Mouse (Mus musculus) layer of hippocampus, postnatal 10 days (tissue): ENCODE measurements around the gene Inca1. TPM values are rescaled to one million over a fixed set of nuclear protein-coding genes. Genes with fewer than 3 reads are reported as not detected.

Source experiments
- DNase-seq, 2 experiments: peaks; one replicate each; pipeline ENCODE4 v3.0.0; 2021; ENCODE audit warnings: low spot score in 2 of 2
- total RNA-seq, 2 experiments: library from RNA; stranded (reverse); gene quantifications; 2 replicates each; pipeline ENCODE4 v1.2.3; 2021

Inca1 gene
- total RNA-seq, 2 experiments from 2014 or later = 1.4 to 1.8 TPM

DNA sequence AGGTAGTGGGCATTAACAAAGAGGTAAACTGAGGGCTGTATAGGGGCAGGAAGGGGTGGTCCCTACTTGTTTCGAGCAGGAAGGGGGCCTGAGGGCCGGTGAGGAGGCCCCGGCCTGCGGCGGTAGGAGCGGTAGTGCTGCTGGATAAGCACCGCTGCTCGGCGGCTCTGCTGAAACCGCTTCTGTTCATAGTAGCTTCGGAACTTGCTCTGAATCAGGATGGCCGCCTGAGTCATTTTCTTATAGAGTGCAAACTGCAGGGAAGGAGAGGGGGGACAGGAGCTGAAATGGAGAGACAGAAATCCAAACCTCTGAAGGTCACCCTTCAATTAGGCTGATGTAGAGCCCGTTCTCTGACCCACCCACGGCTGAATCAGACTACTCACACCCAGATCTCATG is 29.5 kb downstream of the Inca1 start:
- DNase-seq = no peak

GRCm38 (mm10) chr11:70669582-70670345 is 30.2 kb downstream of the Inca1 start:
- peak; percentile 73 to 84 for DNase-seq

- DNase-seq = peak; percentile 94 to 95
Measured at GRCm38 (mm10) chr11:70668771-70669505, 31.0 kb downstream of the Inca1 start, which contains the start of gene Spag7. Spag7 (minus strand) TSS chr11:70669416.

DNA sequence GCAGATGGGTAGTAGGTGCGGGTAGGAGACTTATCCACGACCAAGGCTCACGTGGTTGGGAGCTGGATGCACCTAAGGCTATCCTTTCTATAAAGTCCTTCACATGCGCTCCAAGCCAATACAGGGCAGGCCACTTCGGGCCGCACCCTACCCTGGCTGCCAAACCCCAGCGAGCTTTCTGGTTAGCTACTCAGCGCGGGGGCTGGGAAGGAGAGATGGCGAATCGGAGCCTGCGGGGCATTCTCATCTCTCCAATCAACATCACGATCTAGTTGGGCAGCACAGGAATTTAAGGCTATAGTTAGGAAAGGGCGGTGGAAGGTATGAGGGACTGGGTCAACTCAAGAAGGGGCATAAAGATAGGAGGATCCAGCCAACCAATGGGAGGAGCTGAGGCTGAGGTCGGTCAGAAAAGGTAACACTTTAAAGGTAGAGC is 31.6 kb downstream of the Inca1 start:
- DNase-seq = peak in 1 of 2 experiments; percentile 67

GRCm38 (mm10) chr11:70667271-70668150 is 32.4 kb downstream of the Inca1 start:
- no peak for DNase-seq

- no peak for DNase-seq
Measured at GRCm38 (mm10) chr11:70666687-70667086, 33.3 kb downstream of the Inca1 start.

DNA sequence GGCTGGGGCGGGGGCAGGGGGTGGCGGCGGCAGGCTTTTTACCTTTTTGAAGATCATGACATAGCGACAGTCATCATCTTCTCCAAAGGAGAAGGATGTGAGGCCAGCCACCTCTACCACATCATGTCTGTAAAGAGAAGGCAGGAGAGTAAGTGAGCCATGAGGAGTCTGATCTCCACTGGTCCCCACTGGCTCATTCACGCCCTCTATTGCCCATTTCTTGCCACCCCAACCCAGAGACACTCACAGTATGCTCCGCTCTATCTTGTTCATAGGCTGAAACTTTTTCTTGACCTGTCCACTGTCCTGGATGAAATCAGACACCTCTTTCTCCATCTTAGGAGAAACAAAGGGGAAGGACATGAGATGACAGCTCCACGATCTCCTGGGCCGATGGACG is 35.2 kb downstream of the Inca1 start:
- no peak for DNase-seq

DNA sequence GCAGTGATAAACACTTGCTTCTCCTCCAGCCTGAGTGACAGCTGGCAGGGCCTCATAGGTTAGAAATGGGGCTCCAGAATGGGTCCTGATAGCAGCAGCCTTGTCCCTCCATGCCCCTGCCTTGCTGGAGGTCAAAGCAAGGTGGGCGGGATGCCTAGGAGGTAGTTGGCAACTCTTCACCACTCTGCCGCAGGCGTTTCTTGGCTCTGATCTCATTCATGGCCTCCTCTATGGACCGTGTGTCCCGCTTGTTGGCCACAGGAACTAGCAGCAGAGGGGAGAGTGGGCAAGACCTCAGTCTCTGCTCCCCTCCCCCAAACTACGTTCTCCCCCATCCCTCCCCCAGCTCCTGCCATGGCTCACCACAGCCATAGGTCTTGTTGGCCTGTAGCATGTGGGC is 36.0 kb downstream of the Inca1 start:
- no peak for DNase-seq

DNA sequence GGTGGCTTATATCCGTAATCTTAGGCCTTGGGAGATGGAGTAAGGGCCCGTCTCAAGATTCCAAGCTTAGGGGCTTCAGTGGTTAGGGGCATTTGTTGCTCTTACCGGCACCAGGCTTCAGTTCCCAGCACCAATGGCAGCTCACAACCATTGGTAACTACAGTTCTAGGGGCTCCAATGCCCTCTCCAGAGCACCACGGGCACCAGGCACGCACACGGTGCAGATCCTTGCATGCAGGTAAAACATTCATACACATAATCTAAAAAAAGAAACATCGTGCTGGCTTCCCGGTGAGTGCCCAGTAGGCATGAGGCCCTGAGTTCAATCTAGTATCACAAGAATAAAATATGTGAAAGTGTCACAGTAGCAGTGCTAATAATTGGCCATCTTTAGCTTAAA is 36.9 kb downstream of the Inca1 start:
- DNase-seq = no peak

DNA sequence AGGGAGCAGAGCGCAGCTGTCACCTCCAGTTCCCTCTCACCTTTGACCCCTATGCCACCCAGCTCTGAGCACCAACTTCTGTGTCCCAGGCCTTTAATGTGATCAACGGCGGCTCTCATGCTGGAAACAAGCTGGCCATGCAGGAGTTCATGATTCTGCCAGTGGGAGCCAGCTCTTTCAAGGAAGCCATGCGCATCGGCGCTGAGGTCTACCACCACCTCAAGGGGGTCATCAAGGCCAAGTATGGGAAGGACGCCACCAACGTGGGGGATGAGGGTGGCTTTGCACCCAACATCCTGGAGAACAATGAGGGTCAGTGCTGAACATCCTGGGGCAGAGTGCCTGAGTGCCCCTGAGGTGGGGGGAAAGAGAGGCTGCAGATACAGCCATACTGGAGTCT is 39.4 kb downstream of the Inca1 start:
- no peak for DNase-seq

GRCm38 (mm10) chr11:70658942-70659341 is 41.0 kb downstream of the Inca1 start:
- no peak for DNase-seq

DNA sequence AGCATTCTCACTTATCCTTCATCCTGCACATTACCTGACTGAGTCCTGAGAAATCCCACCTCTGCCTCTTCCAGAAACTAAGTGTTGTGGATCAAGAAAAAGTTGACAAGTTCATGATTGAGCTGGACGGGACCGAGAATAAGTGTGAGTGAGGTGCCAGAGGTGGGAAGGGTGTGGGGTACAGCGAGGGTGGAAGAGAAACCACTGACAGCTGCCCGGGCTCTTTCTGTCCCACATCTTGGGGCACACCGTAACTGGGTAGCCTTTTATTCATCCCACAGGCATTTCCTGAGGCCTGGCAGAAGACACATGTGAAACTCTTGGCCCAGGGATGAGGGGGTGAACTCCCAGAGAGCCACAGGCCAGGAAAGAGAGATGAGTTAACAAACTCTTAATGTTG is 41.4 kb downstream of the Inca1 start:
- no peak for DNase-seq

DNA sequence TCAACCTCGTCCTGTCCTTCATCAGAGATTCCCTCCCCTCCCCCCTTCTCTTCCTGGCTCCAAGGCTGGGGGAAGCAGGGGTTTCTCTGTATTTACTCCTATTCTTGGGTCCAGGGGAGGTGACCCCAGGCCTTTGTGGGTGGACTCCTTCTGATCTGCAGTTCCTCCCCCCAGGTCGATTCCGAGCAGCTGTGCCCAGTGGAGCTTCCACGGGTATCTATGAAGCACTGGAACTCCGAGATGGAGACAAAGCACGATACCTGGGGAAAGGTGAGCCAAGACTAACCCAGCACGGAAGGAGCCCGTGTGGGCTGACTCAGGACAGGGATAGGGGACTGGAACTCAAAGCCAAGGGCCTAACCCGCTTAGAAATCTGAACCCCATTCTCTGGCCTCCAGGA is 42.0 kb downstream of the Inca1 start:
- no peak for DNase-seq

DNA sequence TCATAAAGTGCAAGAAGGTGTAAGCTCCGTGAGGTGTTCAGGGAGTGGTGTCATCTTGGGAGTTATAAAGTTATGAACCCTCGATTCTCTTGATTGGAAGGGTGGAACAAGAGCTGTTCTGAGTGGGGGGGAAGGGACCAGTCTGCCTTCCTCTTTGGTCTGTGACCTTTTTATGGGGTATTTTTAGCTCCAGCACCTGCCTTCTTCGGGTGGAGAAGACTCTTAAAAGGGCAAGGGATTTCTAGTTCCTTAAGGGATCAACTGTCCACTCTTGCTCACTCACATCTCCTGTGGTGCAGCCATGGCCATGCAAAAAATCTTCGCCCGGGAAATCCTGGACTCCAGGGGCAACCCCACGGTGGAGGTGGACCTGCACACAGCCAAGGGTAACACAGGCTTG is 42.4 kb downstream of the Inca1 start:
- DNase-seq = no peak

GRCm38 (mm10) chr11:70656964-70657363 is 43.0 kb downstream of the Inca1 start, which contains the start of gene Eno3:
Eno3 (plus strand) TSS chr11:70657202.
- DNase-seq = no peak

- no peak for DNase-seq
Measured at GRCm38 (mm10) chr11:70656456-70656927, 43.5 kb downstream of the Inca1 start.

DNA sequence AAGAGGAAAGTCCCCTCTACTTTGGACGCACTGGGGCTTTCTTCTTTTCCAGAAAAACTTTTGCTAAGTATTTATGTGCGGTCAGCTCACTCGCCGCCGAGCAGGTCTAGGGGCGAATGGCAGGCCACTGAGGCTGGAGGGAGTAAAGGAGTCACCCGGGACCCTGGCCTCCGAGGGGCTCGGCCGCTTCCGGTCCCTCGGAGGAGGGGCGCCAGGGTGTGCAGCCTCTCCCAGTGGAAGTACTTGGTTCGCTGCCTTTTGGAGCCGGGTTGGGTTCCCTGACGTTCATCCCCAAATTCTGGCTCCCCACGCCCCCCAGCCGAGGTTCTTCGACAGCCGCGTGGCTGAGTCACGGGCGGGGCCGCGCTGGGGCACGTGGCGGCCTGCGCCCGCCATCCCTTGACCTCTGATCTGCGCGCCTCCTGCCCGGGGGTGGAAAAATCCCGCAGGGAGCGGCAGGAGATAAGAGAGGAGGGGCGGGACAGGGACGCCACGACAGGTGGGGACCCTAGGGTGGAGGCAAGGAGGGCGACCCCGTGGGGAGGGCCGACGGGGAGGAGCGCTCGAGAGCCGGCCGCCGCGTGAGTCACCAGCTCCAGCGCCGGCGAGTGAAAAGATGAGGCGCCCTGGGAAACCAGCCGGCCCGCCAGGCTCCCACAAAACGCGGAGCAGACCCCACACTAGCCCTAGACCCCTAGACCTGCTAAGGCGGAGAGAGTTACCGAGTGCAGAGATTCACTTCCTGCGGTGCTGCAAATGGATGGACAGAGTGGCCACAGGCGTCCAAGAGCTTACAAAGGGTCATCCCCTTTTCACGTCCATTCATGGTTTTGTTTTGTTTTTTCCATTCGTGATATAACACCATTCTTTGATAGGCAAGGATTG is 44.1 kb downstream of the Inca1 start:
- DNase-seq = peak in 1 of 2 experiments; percentile 52

- DNase-seq = peak; percentile 73 to 82
Measured at GRCm38 (mm10) chr11:70654923-70655570, 44.9 kb downstream of the Inca1 start.

DNA sequence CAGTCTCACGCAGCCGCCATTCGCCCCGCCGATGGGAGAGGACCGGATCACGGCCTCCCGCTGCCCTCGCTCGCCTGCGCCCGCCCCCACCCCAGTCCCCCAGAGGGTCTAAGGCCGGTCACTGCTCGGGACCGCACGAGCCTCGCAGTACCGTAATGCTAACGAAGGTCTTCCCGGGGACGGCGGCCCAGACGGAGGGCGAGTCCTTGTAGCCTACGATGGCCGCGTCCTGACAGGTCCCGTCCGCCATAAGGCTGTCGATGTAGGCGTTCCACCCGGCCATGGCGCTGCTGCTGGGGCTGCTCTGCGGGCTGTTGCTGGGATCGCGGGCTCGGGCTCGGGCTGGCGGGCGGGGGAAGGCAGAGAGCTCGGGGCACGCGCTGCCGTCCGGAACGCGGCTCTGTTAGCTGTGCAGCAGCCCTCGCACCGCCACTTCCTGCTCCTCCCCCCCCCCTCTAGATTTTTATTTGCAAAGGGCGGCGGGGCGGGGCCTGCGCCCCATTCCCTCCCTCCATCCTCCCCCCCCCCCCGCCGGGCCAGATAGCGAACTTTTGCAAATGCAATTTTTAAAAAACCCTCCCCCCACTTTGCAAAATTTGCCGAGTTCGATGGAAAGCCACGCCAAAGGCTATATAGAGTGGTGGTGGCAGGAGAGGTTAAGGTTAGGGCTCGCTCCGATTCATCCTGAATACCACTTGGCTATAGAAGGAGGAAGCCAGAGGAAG is 45.6 kb downstream of the Inca1 start, which contains the start of gene Pfn1:
Gene Pfn1, minus strand, starts transcription at position 447 of the 725 bp plus-strand sequence.
- DNase-seq = peak; percentile 66 to 80
